Mouse (Mus musculus) kidney, postnatal 10 days (tissue): ENCODE data around the gene Krba1.

ENCODE experiments used
- DNase-seq: peaks from one replicate; pipeline ENCODE4 v3.0.0; 2021; ENCODE audit warnings: mixed read lengths

Gene Krba1

GRCm38 (mm10) chr6:48452151-48452550, 56.8 kb downstream of the Krba1 start:
- no peak for DNase-seq

DNA sequence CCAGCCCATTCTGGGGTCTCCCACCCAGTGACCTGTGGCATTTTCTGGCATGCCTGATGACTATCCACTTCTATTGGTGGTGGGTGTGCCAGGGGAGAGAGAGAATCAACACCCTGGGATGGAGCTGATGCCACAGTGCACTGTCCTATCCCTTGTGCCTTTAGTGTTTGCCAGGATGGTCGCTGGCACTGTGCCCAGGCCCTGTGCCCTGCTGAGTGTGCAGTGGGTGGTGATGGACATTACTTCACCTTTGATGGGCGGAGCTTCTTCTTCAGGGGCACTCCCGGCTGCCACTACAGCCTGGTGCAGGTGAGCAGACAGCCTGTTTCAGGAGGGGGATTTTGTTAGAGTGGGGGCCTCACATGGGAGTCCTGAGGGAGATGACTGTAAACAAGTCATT, 57.4 kb downstream of the Krba1 start:
- peak; percentile 61 for DNase-seq

- DNase-seq = no peak
Measured at GRCm38 (mm10) chr6:48464966-48465679, 69.7 kb downstream of the Krba1 start.

GRCm38 (mm10) chr6:48466715-48467114, 71.3 kb downstream of the Krba1 start:
- no peak for DNase-seq

- no peak for DNase-seq
Measured at GRCm38 (mm10) chr6:48467490-48467889, 72.1 kb downstream of the Krba1 start.
